In genomic region chr16:44724083-44724787, GRCm38 (mm10) we compare ENCODE assay signal across 8 mouse cellular contexts. TPM values are rescaled to one million over a fixed set of nuclear protein-coding genes. Genes with fewer than 3 reads are reported as not detected.
DNase-seq lines count a peak whose midpoint lies in the region; ATAC-seq lines count a peak whose summit lies in the region.

Gene Nepro, plus strand, starts transcription at chr16:44724301.

- peak; percentile 90 for DNase-seq in CD4-positive helper T cell, adult 2 months (ENCODE audit: low read depth, low spot score)
- peak; percentile 86 for DNase-seq in brain, embryonic 18.5 days (ENCODE audit: low read depth, low spot score)
- peak; percentile 96 for DNase-seq in kidney, postnatal 10 days
- DNase-seq in liver, embryonic 13.5 days = peak; percentile 90
- DNase-seq in neural tube, embryonic 10.5 days (ENCODE audit: extremely low spot score, low spot score) = peak; percentile 99

- H3K9ac ChIP-seq in heart, embryonic 13.5 days = peak within 1 kb of the TSS; percentile 94
- peak within 1 kb of the TSS; percentile 90 for H3K9ac ChIP-seq in liver, embryonic 13.5 days
- H3K9ac ChIP-seq in stomach, embryonic 16.5 days (ENCODE audit: low read length) = peak within 1 kb of the TSS; percentile 98

- ATAC-seq in erythroid progenitor cell, adult 5-6 weeks (replicated peaks; ENCODE audit: low FRiP score, poor library complexity, severe bottlenecking) = peak; percentile 95
- ATAC-seq in heart, embryonic 13.5 days (ENCODE audit: extremely low read depth, insufficient number of reproducible peaks, low FRiP score, low TSS enrichment) = peak; percentile 94
- ATAC-seq in liver, embryonic 13.5 days (ENCODE audit: low read depth) = peak; percentile 98
- ATAC-seq in stomach, embryonic 16.5 days (ENCODE audit: insufficient read depth, low FRiP score) = peak; percentile 99

- peak within 1 kb of the TSS; percentile 90 for H3K4me2 ChIP-seq in heart, embryonic 13.5 days
- peak within 1 kb of the TSS; percentile 89 for H3K4me2 ChIP-seq in liver, embryonic 13.5 days
- H3K4me2 ChIP-seq in stomach, embryonic 16.5 days (ENCODE audit: low read depth, low read length) = peak within 1 kb of the TSS; percentile 84

- H3K4me3 ChIP-seq in heart, embryonic 13.5 days = peak within 1 kb of the TSS; percentile 84
- peak within 1 kb of the TSS; percentile 85 for H3K4me3 ChIP-seq in liver, embryonic 13.5 days (replicated peaks)
- peak within 1 kb of the TSS; percentile 73 for H3K4me3 ChIP-seq in stomach, embryonic 16.5 days (replicated peaks; ENCODE audit: low read length)

- H3K9me3 ChIP-seq in heart, embryonic 13.5 days = no peaks in the 10 kb centered on the region
- no peaks in the 10 kb centered on the region for H3K9me3 ChIP-seq in liver, embryonic 13.5 days (replicated peaks)
- no peaks in the 10 kb centered on the region for H3K9me3 ChIP-seq in stomach, embryonic 16.5 days (replicated peaks; ENCODE audit: control insufficient read depth, low read length)

- H3K27me3 ChIP-seq in heart, embryonic 13.5 days (replicated peaks) = no peaks in the 10 kb centered on the region
- no peaks in the 10 kb centered on the region for H3K27me3 ChIP-seq in liver, embryonic 13.5 days
- no peaks in the 10 kb centered on the region for H3K27me3 ChIP-seq in stomach, embryonic 16.5 days (ENCODE audit: control insufficient read depth, insufficient read depth, low read length)

- H3K4me1 ChIP-seq in heart, embryonic 13.5 days = peaks cover 32% of the 10 kb centered on the region
- peaks cover 34% of the 10 kb centered on the region for H3K4me1 ChIP-seq in liver, embryonic 13.5 days (replicated peaks)
- H3K4me1 ChIP-seq in stomach, embryonic 16.5 days (ENCODE audit: control insufficient read depth, insufficient read depth, low read length) = peaks cover 10% of the 10 kb centered on the region

- H3K27ac ChIP-seq in heart, embryonic 13.5 days (replicated peaks) = peak within 1 kb of the TSS; percentile 94
- peak within 1 kb of the TSS; percentile 85 for H3K27ac ChIP-seq in liver, embryonic 13.5 days
- peak within 1 kb of the TSS; percentile 92 for H3K27ac ChIP-seq in stomach, embryonic 16.5 days (ENCODE audit: low read length)

- WGBS in heart, embryonic 13.5 days = under 1% methylated on average over 64 of the region's 64 CpGs
- WGBS in liver, embryonic 13.5 days (ENCODE audit: insufficient replicate concordance) = under 1% methylated on average over 64 of the region's 64 CpGs
- under 1% methylated on average over 64 of the region's 64 CpGs for WGBS in stomach, embryonic 16.5 days

- peaks cover 34% of the 10 kb centered on the region for H3K36me3 ChIP-seq in heart, embryonic 13.5 days
- H3K36me3 ChIP-seq in liver, embryonic 13.5 days = peaks cover 16% of the 10 kb centered on the region
- 0 out of 2 replicates have a peak, but pooled peaks cover 5% of the 10 kb centered on the region for H3K36me3 ChIP-seq in stomach, embryonic 16.5 days (ENCODE audit: control insufficient read depth, insufficient read depth, low read length)

RNA-seq across cellular contexts. Expression of gene Nepro, which starts in this region (rescaled TPM):
- total RNA-seq in erythroid progenitor cell, adult 5-6 weeks (2015; ENCODE audit: low replicate concordance) = 3.6 and 3.8 TPM in 2 replicates
- total RNA-seq in erythroid progenitor cell, adult 5-6 weeks (2017; ENCODE audit: low replicate concordance) = 2.6 and 3.7 TPM in 2 replicates
- polyA plus RNA-seq in heart, embryonic 13.5 days (2015; fragmentation: Nextera tagmentation; extraction: Ambion mirVana) = 5.7 and 5.9 TPM in 2 replicates
- polyA plus RNA-seq in liver, embryonic 13.5 days (2015; fragmentation: Nextera tagmentation; extraction: Ambion mirVana) = 3.8 and 4.1 TPM in 2 replicates
- 7.2 and 7.6 TPM in 2 replicates for polyA plus RNA-seq in stomach, embryonic 16.5 days (2015; fragmentation: Nextera tagmentation; extraction: Ambion mirVana)

Comparison
In these comparisons a context has a peak if more than half of its experiments do, and no peak if none do; other contexts are left out.
1. Peak in every context shown above with its lines: DNase-seq, ATAC-seq, H3K4me3 ChIP-seq and H3K27ac ChIP-seq.